Mouse (Mus musculus) fibroblast of lung, adult 2 months (primary cell): Measurements from ENCODE around the gene Prmt7.

Experiments used
- DNase-seq: peaks from one replicate; pipeline ENCODE4 v3.0.0-alpha.2; 2011; ENCODE audit warnings: low read depth

Prmt7 gene

DNA sequence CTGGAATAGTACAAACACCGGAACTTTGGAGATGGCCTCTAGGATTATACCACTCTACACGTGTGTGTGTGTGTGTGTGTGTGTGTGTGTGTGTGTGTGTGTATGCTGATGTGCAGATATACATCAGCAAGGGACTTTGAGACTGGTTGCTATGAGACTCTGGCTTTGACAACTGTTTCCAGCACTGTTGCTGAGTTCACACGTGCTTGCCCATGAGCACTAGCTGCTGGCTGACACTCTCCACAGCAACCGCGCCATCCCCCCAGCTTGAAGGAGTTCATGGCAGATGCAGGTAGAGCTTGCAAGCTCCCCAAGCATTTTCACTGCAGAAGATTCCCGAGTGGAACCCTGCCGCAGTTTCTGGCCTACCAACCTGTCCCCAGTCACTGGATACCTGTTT is 78.7 kb downstream of the Prmt7 start:
- DNase-seq: no peak

DNA sequence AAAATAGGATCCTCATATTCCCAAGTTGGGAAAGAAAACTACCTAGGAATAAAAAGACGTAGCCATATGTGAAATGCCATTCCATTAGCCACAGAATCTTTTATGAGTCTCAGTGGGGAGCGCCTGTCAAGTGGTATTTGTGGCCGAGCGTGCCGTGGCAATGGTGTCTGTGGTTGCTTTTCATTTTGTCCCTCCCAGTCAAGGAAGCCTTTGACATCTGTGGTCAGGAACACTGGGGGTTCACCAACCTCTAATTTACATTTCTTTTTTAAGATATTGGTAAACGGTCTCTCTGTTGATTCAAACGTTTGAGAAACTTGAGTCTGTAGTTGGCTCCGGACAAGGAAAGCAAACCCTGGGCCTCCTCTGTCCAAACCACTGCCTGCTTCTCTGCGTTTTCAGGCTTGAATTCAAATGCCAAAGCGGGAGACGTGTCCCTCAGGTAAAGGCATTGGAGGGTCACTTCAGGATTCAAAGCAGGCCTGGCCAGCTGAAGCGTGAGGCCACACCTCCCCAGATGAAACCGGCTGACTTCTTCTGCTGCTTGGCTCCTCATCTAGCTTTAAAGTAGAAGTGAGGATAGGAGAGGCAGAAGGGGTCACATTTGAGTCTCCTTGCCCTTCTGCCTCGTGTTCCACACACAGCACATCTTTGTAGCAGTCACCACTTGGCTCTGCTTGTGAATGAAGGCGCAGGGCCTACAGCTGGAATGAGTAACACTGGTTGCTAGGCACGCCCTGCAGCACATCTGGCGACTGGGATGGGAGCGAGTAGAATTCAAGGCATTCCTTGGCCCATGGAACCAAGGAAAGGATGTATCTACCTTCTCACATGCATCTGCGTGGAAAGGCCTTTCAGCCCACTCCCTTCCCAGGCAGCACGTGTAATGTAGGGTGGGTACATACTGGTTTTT is 82.0 kb downstream of the Prmt7 start:
- DNase-seq: no peak

DNA sequence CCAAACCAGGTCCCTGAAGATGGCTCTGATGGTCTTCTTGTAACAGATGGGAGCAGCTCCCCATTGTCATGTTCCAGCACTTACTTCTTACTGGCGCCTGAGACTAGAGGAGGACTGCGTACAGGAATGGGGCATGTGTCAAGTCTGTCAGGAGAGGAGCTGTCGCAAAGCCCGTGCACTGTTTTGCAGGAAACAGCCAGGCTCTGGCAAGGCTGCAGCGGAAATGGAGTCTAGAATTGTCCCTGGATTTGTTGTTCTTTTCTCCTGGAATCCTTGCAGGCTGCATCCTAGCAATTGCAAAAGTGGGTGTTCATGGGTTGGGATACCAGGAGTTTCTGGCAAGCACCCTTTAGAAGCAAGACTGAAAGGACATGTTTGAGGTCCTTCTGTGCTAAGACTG is 87.5 kb downstream of the Prmt7 start:
- no peak for DNase-seq

DNA sequence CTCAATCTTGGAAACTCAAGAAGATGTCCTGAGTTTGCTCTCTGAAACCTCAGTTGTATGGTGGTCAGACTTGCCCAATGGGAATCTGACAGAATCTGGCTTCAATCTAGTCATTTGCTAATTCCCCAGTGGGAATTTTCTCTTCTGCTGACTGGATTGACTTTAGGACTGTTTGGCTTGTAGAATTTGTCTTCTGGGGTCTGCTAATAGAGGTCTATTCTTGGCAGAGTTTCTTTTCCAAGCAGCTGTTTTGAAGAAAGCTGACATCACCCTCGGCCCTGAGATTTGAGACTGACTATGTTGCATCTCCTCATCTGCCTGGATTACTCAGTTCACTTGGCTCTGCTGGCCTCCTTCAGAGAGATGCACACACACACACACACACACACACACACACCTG is 88.1 kb downstream of the Prmt7 start:
- DNase-seq: no peak

DNA sequence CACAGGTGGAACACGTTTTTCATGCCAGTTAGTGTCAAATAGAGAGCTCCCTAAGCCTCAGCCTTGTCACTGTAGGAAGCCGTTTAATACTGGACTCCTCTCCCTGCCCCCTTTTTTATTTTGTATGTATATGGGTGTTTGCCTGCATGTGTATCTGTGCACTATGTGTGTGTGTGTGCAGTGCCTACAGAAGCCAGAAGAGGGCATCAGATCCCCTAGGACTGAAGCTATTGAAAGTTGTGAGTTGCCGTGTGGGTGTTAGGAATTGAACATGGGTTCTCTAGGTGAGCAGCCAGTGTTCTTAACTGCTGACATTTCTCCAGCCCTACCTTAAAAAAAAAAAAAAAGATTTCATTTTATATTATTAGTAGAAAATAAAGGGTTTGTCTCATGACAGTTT is 89.0 kb downstream of the Prmt7 start:
- no peak for DNase-seq

DNA sequence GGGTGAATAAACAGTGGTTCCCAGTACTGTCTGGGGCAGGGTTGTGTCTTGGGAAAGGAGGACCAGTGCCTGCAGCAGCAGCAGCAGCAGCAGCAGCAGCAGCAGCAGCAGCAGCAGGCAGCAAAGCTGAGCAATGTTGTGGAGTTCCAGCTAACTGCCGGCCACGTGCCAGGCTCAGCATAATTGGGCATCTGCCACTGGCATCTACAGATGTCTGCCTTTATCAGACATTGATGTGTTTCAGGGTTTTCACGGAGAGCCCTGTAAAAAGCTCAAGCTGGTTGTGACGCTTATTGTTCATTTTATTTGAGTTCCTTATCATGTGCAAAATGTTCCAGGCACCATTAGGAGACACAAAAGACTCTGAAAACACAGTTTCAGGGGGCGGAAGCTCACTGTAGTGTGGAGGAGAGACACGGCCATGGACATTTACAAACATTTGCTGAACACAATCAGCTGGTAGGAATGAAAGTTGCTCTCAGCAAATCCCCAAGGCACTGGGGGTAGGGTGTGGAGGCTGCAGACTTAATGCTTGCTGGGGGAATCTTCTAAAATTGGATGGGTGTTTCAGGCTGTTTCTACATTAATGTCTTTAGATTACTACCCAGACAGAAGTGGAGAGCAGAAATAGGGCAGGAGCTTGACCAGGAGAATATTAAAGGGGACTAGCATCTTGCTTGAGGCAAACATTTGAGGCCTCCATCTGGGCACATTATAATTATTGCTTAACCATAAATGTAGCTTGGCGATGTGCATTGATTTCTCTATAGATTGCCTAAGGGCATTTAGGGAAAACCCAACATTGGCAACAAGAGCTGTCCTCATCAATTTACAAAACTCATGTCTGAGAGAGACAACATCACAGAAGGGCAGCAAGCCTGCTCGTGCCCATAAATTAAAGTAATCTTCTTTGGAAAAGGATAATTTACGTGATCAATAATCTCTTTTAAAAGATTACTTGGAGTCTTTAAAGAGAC is 90.3 kb downstream of the Prmt7 start:
- DNase-seq: no peak
